Mouse (Mus musculus) heart, embryonic 10.5 days (tissue): Measurements from ENCODE around the gene Ap5z1. TPM values are rescaled to one million over a fixed set of nuclear protein-coding genes. Genes with fewer than 3 reads are reported as not detected.

Experiments
- DNase-seq: peaks from one replicate; pipeline ENCODE4 v3.0.0-alpha.2; 2017; ENCODE audit warnings: low spot score
- H3K27ac ChIP-seq: fragments of 300-500 bp; sonication (generic); 2 replicates; pipeline ENCODE4 v1.5.1; 2016; ENCODE audit warnings: mild to moderate bottlenecking
- H3K27me3 ChIP-seq: fragments of 300-500 bp; sonication (generic); 2 replicates; pipeline ENCODE4 v1.6.1; 2016; ENCODE audit warnings: mild to moderate bottlenecking; ENCODE audit not compliant: poor library complexity, insufficient read depth, severe bottlenecking
- H3K36me3 ChIP-seq: fragments of 300-500 bp; sonication (generic); 2 replicates; pipeline ENCODE4 v1.6.1; 2016; ENCODE audit warnings: mild to moderate bottlenecking, moderate library complexity
- H3K4me1 ChIP-seq: fragments of 300-500 bp; sonication (generic); 2 replicates; pipeline ENCODE4 v1.6.1; 2016; ENCODE audit warnings: mild to moderate bottlenecking
- H3K4me3 ChIP-seq: fragments of 300-500 bp; sonication (generic); 2 replicates; pipeline ENCODE4 v1.5.1; 2016; ENCODE audit warnings: mild to moderate bottlenecking, moderate library complexity
- H3K9me3 ChIP-seq: fragments of 300-500 bp; sonication (generic); 2 replicates; pipeline ENCODE4 v1.6.1; 2016; ENCODE audit warnings: mild to moderate bottlenecking, moderate library complexity
- WGBS: fragments of 180-500 bp; shearing (Covaris S2); methylation state at CpG from one replicate; pipeline ENCODE4 v1.1.7; 2016; 5-methylcytosine and 5-hydroxymethylcytosine counted together
- polyA plus RNA-seq: library from polyadenylated mRNA; unstranded; fragments of >200 nt; fragmentation: Nextera tagmentation; extraction: Ambion mirVana; gene quantifications from 2 replicates; pipeline ENCODE4 v1.2.1, GENCODE M21; 2016

Gene Ap5z1
- polyA plus RNA-seq, 1 experiment from 2014 or later = 8.7 TPM

- 72% methylated on average over 4 of the region's 4 CpGs for WGBS
- Histone ChIP-seq H3K4me1 (peaks cover 41% of the 10 kb centered on the region), H3K36me3 (peaks cover 3% of the 10 kb centered on the region; the same call in 1 of the 2 replicates), H3K4me3 (no peak overlapping the region), H3K9me3 (no peaks in the 10 kb centered on the region), H3K27me3 (peaks cover 12% of the 10 kb centered on the region; the same call in 1 of the 2 replicates), H3K27ac (no peak overlapping the region)
- DNase-seq = no peak
Observed at GRCm38 (mm10) chr5:142512112-142512511, 48.4 kb downstream of the Ap5z1 start.

GRCm38 (mm10) chr5:142518973-142519372 lies 55.2 kb downstream of the Ap5z1 start:
- Histone ChIP-seq H3K4me3 (no peak overlapping the region), H3K4me1 (peaks cover 34% of the 10 kb centered on the region), H3K27me3 (no peaks in the 10 kb centered on the region), H3K36me3 (no peaks in the 10 kb centered on the region), H3K9me3 (no peaks in the 10 kb centered on the region), H3K27ac (peak overlapping the region; percentile 42; the same call in 1 of the 2 replicates)
- DNase-seq = no peak
- WGBS = 55% methylated on average over 6 of the region's 6 CpGs

GRCm38 (mm10) chr5:142520360-142520759 lies 56.6 kb downstream of the Ap5z1 start:
- no peak overlapping the region; the same call in 1 of the 2 replicates for H3K27ac ChIP-seq
- WGBS = 85% methylated on average over 4 of the region's 4 CpGs
- DNase-seq = no peak
- no peaks in the 10 kb centered on the region for H3K36me3 ChIP-seq
- H3K27me3 ChIP-seq = no peaks in the 10 kb centered on the region
- peaks cover 45% of the 10 kb centered on the region for H3K4me1 ChIP-seq
- H3K4me3 ChIP-seq = no peak overlapping the region
- H3K9me3 ChIP-seq = no peaks in the 10 kb centered on the region

- 81% methylated on average over 11 of the region's 11 CpGs for WGBS
- Histone ChIP-seq H3K27ac (no peak overlapping the region; the same call in 1 of the 2 replicates), H3K4me1 (peaks cover 43% of the 10 kb centered on the region)
Observed at GRCm38 (mm10) chr5:142521195-142521866, 57.6 kb downstream of the Ap5z1 start.

GRCm38 (mm10) chr5:142524711-142525464 lies 61.1 kb downstream of the Ap5z1 start:
- DNase-seq = no peak
- 42% methylated on average over 8 of the region's 8 CpGs for WGBS
- Histone ChIP-seq H3K27me3 (peaks cover 15% of the 10 kb centered on the region), H3K9me3 (no peaks in the 10 kb centered on the region; the same call in 1 of the 2 replicates), H3K4me3 (no peak overlapping the region), H3K27ac (peak overlapping the region; percentile 66; the same call in 1 of the 2 replicates), H3K36me3 (peaks cover 4% of the 10 kb centered on the region; the same call in 1 of the 2 replicates), H3K4me1 (peaks cover 23% of the 10 kb centered on the region)

More at GRCm38 (mm10) chr5:142521195-142521866, 57.6 kb downstream of the Ap5z1 start:
- no peak for DNase-seq
- H3K4me3 ChIP-seq = no peak overlapping the region
- no peaks in the 10 kb centered on the region for H3K9me3 ChIP-seq
- H3K36me3 ChIP-seq = no peaks in the 10 kb centered on the region
- H3K27me3 ChIP-seq = no peaks in the 10 kb centered on the region

Other genes starting within 250 kb of the Ap5z1 start
- 3.3 and 4.5 TPM in 2 replicates for gene Foxk1, start 62.4 kb upstream of the Ap5z1 start, polyA plus RNA-seq
- 0.39 and 0.50 TPM in 2 replicates for gene Papolb, start 66.1 kb downstream of the Ap5z1 start, polyA plus RNA-seq
- gene Radil, start 87.2 kb downstream of the Ap5z1 start, polyA plus RNA-seq = 10.9 and 14.4 TPM in 2 replicates
- gene Mmd2, start 144.9 kb downstream of the Ap5z1 start, polyA plus RNA-seq = 0.15 and 4.8 TPM in 2 replicates
- 37.7 and 47.6 TPM in 2 replicates for gene Wipi2, start 163.8 kb downstream of the Ap5z1 start, polyA plus RNA-seq
- gene Slc29a4, start 228.6 kb downstream of the Ap5z1 start, polyA plus RNA-seq = 2.6 and 4.6 TPM in 2 replicates